Mouse (Mus musculus) limb, embryonic 14.5 days (tissue): Measurements from ENCODE around the gene Sf3a3. TPM values are rescaled to one million over a fixed set of nuclear protein-coding genes. Genes with fewer than 3 reads are reported as not detected.

ENCODE experiments used
- ATAC-seq: fragments of 200-750 bp; cut with Nextera tagmentation; 2 replicates; pipeline ENCODE4 v1.8.0; 2017; ENCODE audit warnings: low read depth, moderate number of reproducible peaks, moderate TSS enrichment; ENCODE audit not compliant: low FRiP score
- DNase-seq: peaks from one replicate; pipeline ENCODE4 v3.0.0-alpha.2; 2015; ENCODE audit warnings: low spot score
- H3K27ac ChIP-seq: fragments of 300-500 bp; sonication (generic); replicated peaks from 2 replicates; pipeline ENCODE4 v1.5.1; 2014; ENCODE audit warnings: low read depth, mild to moderate bottlenecking, low read length, moderate library complexity, mixed read lengths
- H3K27me3 ChIP-seq: fragments of 300-500 bp; sonication (generic); 2 replicates; pipeline ENCODE4 v1.6.1; 2014; ENCODE audit warnings: low read length, mixed read lengths; ENCODE audit not compliant: control insufficient read depth, insufficient read depth
- H3K36me3 ChIP-seq: fragments of 300-500 bp; sonication (generic); 2 replicates; pipeline ENCODE4 v1.6.1; 2014; ENCODE audit warnings: mild to moderate bottlenecking, low read length, moderate library complexity, mixed read lengths; ENCODE audit not compliant: control insufficient read depth, insufficient read depth
- H3K4me1 ChIP-seq: fragments of 300-500 bp; sonication (generic); 2 replicates; pipeline ENCODE4 v1.6.1; 2014; ENCODE audit warnings: antibody characterized with exemption, low read length, mixed read lengths; ENCODE audit not compliant: control insufficient read depth, insufficient read depth
- H3K4me2 ChIP-seq: fragments of 300-500 bp; sonication (generic); replicated peaks from 2 replicates; pipeline ENCODE4 v1.6.1; 2014; ENCODE audit warnings: low read depth, mild to moderate bottlenecking, low read length, moderate library complexity; ENCODE audit not compliant: severe bottlenecking
- H3K4me3 ChIP-seq: fragments of 300-500 bp; sonication (generic); replicated peaks from 2 replicates; pipeline ENCODE4 v1.5.1; 2014; ENCODE audit warnings: low read length
- H3K9ac ChIP-seq: fragments of 300-500 bp; sonication (generic); 2 replicates; pipeline ENCODE4 v1.6.1; 2014; ENCODE audit warnings: mild to moderate bottlenecking, low read depth, low read length, moderate library complexity; ENCODE audit not compliant: severe bottlenecking
- H3K9me3 ChIP-seq: fragments of 300-500 bp; sonication (generic); 2 replicates; pipeline ENCODE4 v1.6.1; 2016; ENCODE audit warnings: low read length; ENCODE audit not compliant: control insufficient read depth
- POLR2A ChIP-seq: fragments of 200-500 bp; IDR thresholded peaks from 2 replicates; pipeline ENCODE4 v1.8.0; 2012; ENCODE audit warnings: inconsistent platforms, mild to moderate bottlenecking, moderate library complexity, borderline replicate concordance; ENCODE audit not compliant: insufficient read depth, insufficient read length; ENCODE audit errors: extremely low read depth
- WGBS: fragments of 180-500 bp; shearing (Covaris S2); extraction: QIAGEN DNeasy Blood & Tissue Kit; methylation state at CpG from one replicate; pipeline ENCODE4 v1.1.7; 2014; 5-methylcytosine and 5-hydroxymethylcytosine counted together
- polyA plus RNA-seq, 2 experiments: library from polyadenylated mRNA; depleted of rRNA in 1 of 2; stranded (reverse) in 1 of 2; unstranded in 1 of 2; fragments of >200 nt; fragmentation: Nextera tagmentation in 1 of 2; extraction: Ambion mirVana in 1 of 2; gene quantifications; 2 replicates each; pipeline versions ENCODE4 v1.2.1 to v1.2.3; 2012 to 2014

The Sf3a3 gene
- polyA plus RNA-seq, 2 experiments = 78.6 to 122 TPM

DNA sequence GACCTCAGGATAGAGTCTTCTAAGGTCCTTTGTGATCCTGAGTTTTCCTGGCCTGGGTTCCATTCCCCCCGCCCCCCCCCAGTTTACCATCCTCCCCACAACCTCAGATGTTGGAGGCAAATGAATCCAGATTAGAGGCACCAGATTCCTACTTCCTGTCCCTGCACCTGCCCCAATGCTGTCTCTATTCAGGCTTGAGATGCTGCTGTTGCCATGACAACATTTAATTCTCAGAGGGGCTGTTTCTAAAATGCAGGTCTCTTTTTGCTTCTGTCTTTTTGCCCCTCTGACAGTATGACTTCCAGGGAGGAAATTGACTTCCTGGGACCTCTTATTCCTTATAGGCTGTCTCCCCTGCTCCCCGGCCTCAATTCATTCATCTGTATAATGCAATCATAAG is 22.4 kb downstream of the Sf3a3 start:
- H3K36me3 ChIP-seq = peaks cover 18% of the 10 kb centered on the region
- H3K9ac ChIP-seq = no peak overlapping the region
- no peak overlapping the region for H3K4me3 ChIP-seq
- no peaks in the 10 kb centered on the region for H3K27me3 ChIP-seq
- TF ChIP-seq POLR2A = no peak
- no peaks in the 10 kb centered on the region; the same call in 1 of the 2 replicates for H3K4me1 ChIP-seq
- no peak overlapping the region for H3K27ac ChIP-seq
- ATAC-seq (no peak), DNase-seq (no peak)
- 64% methylated on average over 2 of the region's 2 CpGs for WGBS
- no peak overlapping the region for H3K4me2 ChIP-seq
- no peaks in the 10 kb centered on the region for H3K9me3 ChIP-seq

DNA sequence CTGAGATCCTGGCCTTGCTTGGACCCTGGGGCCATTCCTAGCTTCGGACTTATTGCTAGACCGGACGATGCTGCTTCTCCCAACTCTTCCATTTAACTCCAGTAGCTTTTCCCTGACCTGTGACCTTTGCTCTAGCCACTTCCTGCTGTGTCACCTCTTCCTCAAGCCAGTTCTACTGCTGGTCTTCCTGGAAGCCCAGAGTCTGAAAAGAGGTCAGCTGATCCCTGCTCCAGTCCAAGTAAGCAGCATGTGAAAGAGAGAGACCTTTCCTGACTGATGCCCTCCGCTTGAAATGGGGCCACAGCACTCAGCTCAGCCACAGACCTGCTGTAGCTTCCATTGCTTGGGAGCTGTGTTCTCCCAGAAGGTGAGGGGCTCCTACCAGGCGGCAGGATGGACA is 22.9 kb downstream of the Sf3a3 start:
- no peak overlapping the region for H3K9ac ChIP-seq
- peaks cover 13% of the 10 kb centered on the region for H3K36me3 ChIP-seq
- no peaks in the 10 kb centered on the region for H3K9me3 ChIP-seq
- no peak for ATAC-seq
- 67% methylated on average over 5 of the region's 5 CpGs for WGBS
- H3K27ac ChIP-seq = no peak overlapping the region
- peaks cover 4% of the 10 kb centered on the region; the same call in 1 of the 2 replicates for H3K4me1 ChIP-seq
- H3K4me3 ChIP-seq = no peak overlapping the region
- TF ChIP-seq POLR2A = no peak
- DNase-seq = no peak
- no peak overlapping the region for H3K4me2 ChIP-seq
- no peaks in the 10 kb centered on the region for H3K27me3 ChIP-seq

DNA sequence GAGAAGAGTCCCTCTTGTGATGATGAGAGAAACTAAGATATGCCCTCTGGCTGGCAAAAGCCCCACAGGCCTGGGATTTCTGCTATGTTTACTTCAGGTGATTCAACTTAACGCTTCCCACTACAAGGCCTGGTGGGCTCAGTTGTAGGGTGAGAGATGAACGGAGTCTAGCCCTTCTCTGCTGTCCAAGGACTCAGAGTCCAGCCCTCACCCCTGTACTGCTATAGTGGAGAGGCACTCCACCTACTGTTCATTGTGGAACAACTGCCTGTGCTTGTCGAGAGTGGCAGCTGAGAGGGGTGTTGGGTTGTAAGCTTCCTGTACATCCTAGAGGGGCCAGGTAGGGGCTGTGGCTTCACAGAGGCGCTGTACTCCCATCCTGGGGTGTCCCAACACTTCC is 23.4 kb downstream of the Sf3a3 start:
- ATAC-seq = no peak
- WGBS = 56% methylated on average over 4 of the region's 4 CpGs
- H3K36me3 ChIP-seq = peaks cover 8% of the 10 kb centered on the region
- peaks cover 4% of the 10 kb centered on the region; the same call in 1 of the 2 replicates for H3K4me1 ChIP-seq
- H3K4me3 ChIP-seq = no peak overlapping the region
- DNase-seq = no peak
- no peak overlapping the region for H3K4me2 ChIP-seq
- no peak overlapping the region for H3K27ac ChIP-seq
- no peak overlapping the region for H3K9ac ChIP-seq
- H3K27me3 ChIP-seq = no peaks in the 10 kb centered on the region
- no peaks in the 10 kb centered on the region for H3K9me3 ChIP-seq
- TF ChIP-seq POLR2A = no peak

DNA sequence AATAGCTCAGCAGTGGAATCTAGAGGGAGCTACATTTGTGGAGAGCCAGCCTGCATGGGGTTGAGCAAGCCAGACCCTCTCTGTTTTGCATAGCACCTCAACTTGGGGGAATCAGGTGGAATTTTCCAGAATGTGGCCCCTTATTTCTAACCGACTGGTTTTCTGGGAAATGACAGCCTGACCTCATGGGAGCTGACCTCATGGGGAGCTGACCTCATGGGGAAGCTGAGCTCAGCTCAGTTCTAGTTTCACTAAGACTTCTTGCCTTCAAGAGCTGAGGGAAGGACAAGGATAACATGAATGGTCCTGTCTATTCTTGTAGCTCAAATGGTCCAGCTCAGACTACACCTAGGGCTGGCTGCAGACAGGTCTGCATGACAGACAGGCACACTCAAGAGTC is 24.2 kb downstream of the Sf3a3 start:
- H3K9ac ChIP-seq = no peak overlapping the region
- no peak overlapping the region for H3K4me2 ChIP-seq
- H3K27me3 ChIP-seq = no peaks in the 10 kb centered on the region
- H3K4me1 ChIP-seq = peaks cover 4% of the 10 kb centered on the region; the same call in 1 of the 2 replicates
- no peak overlapping the region for H3K27ac ChIP-seq
- peaks cover under 1% of the 10 kb centered on the region; the same call in 1 of the 2 replicates for H3K36me3 ChIP-seq
- H3K4me3 ChIP-seq = no peak overlapping the region
- H3K9me3 ChIP-seq = no peaks in the 10 kb centered on the region
- 73% methylated on average over 1 of the region's 1 CpGs for WGBS
- no peak for TF ChIP-seq POLR2A
- ATAC-seq (no peak), DNase-seq (no peak)

DNA sequence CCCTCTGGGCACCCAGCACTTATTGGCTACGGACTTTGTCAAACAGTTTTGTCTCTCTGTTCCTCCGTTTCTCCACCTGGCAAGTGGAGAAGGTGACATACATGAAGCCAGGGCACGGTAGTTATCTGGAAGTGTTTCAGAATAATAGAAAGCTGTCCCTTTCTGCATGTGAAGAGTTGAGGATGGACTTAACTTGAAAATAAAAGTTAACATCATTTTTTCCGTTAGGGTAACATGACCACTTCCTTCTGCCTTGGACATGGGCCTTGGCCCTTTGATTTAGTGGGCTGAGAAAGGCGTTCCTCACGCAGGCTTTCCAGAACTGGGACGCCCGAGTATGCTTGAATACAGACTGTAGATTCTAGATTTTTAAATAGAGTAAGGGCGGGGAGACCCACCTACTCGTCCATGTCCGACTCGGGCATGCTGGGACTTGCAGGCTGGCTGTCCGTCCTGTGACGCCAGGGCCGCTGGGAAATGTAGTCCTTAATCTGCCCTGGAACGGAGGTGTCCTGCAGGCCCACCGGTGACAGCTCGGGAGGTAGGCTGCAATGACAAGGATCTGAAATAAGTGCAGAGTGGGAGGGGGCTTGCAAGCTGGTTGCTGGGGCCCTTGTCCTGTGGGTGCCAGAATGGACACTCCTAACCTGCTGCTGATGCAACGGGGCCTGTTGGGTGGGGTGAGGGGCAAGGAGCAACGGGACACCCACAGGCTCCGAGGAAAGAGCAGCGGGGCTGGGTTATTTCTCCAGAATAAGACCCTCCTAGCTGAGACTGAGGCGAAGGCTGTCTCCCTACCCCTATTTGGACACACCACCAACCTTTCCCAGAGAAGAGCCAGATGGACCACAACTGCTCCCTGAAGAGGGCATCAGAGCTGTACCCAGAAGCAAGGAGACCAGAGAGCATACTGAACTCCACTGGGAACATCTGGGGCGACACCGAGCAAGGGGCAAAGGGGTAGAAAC is 27.1 kb downstream of the Sf3a3 start, which contains the start of gene Inpp5b:
Inpp5b (plus strand) TSS at position 475 of the 968 bp plus-strand sequence.
- 17% methylated on average over 25 of the region's 25 CpGs for WGBS
- H3K9me3 ChIP-seq = no peaks in the 10 kb centered on the region
- peaks cover 4% of the 10 kb centered on the region; the same call in 1 of the 2 replicates for H3K4me1 ChIP-seq
- DNase-seq = peak; percentile 75
- H3K27me3 ChIP-seq = no peaks in the 10 kb centered on the region
- peaks cover 14% of the 10 kb centered on the region for H3K36me3 ChIP-seq
- H3K4me3 ChIP-seq = peak within 1 kb of the TSS; percentile 55
- H3K27ac ChIP-seq = 0 out of 2 replicates have a peak within 1 kb of the TSS, but pooled peaks have one; percentile 0
- H3K9ac ChIP-seq = peak within 1 kb of the TSS; percentile 67
- 0 out of 2 replicates have a peak, but pooled peaks have one; percentile 11 for TF ChIP-seq POLR2A
- ATAC-seq = peak; percentile 86
- H3K4me2 ChIP-seq = peak within 1 kb of the TSS; percentile 58
